In genomic region chr11:52374340-52374739, GRCm38 (mm10) we compare ENCODE assay signal across 9 mouse cellular contexts. TPM values are rescaled to one million over a fixed set of nuclear protein-coding genes. Genes with fewer than 3 reads are reported as not detected.
DNase-seq lines count a peak whose midpoint lies in the region; ATAC-seq lines count a peak whose summit lies in the region.
"Had no signal": no experiment of that assay in that cellular context is flagged by ENCODE, and none has a peak within 500 bp of the region (broad histone marks: within the 10 kb centered on the region; RNA-seq: fewer than 3 reads in every experiment).

No protein-coding gene starts in this region.

- no peak overlapping the region for H3K27ac ChIP-seq in limb, embryonic 10.5 days
- no peak overlapping the region for H3K27ac ChIP-seq in neural tube, embryonic 12.5 days
- H3K27ac ChIP-seq: limb, embryonic 13.5 days had no signal

- WGBS in limb, embryonic 10.5 days, result 57% methylated on average over 6 of the region's 6 CpGs
- WGBS in neural tube, embryonic 12.5 days, result 59% methylated on average over 6 of the region's 6 CpGs

- H3K4me3 ChIP-seq in limb, embryonic 10.5 days, result no peak overlapping the region
- no peak overlapping the region for H3K4me3 ChIP-seq in neural tube, embryonic 12.5 days
- H3K4me3 ChIP-seq: limb, embryonic 13.5 days had no signal

- H3K4me2 ChIP-seq in neural tube, embryonic 12.5 days (replicated peaks), result no peak overlapping the region
- H3K4me2 ChIP-seq: limb, embryonic 13.5 days had no signal

- H3K36me3 ChIP-seq in limb, embryonic 10.5 days, result peaks cover 52% of the 10 kb centered on the region
- H3K36me3 ChIP-seq in neural tube, embryonic 12.5 days, result peaks cover 30% of the 10 kb centered on the region

- no peaks in the 10 kb centered on the region for H3K27me3 ChIP-seq in limb, embryonic 10.5 days (ENCODE audit: low read depth, poor library complexity, severe bottlenecking)
- H3K27me3 ChIP-seq in neural tube, embryonic 12.5 days (replicated peaks), result no peaks in the 10 kb centered on the region
- H3K27me3 ChIP-seq: limb, embryonic 13.5 days had no signal

- 0 out of 2 replicates have a peak, but pooled peaks have one; percentile 28 for ATAC-seq in frontal cortex, adult (ENCODE audit: low TSS enrichment)
- peak; percentile 33; the same call in 1 of the 2 replicates for ATAC-seq in neural tube, embryonic 12.5 days (ENCODE audit: low FRiP score, low read depth)

- DNase-seq in frontal cortex, postnatal 14 days (ENCODE audit: low spot score in 2 of 2), result no peak
- peak; percentile 43 to 54 for DNase-seq in CD8-positive naive resting alpha-beta T cell, adult 2 months (ENCODE audit: low read depth in 2 of 2, low spot score in 2 of 2)
- DNase-seq in c-Kit-positive CD71-positive TER-119-negative erythroid progenitor cells, embryonic 14.5 days (ENCODE audit: low read depth), result peak; percentile 42
- peak; percentile 68 to 79 for DNase-seq in heart, adult 9 months (ENCODE audit: low spot score in 2 of 2)
- DNase-seq in limb, embryonic 10.5 days (ENCODE audit: low spot score), result peak; percentile 64
- peak; percentile 30 to 50 for DNase-seq in thymus, adult 18-20 months

- H3K4me1 ChIP-seq in limb, embryonic 10.5 days, result 0 out of 2 replicates have a peak, but pooled peaks cover 5% of the 10 kb centered on the region
- peaks cover 12% of the 10 kb centered on the region for H3K4me1 ChIP-seq in neural tube, embryonic 12.5 days

- H3K9me3 ChIP-seq in limb, embryonic 10.5 days (replicated peaks), result no peaks in the 10 kb centered on the region
- no peaks in the 10 kb centered on the region for H3K9me3 ChIP-seq in neural tube, embryonic 12.5 days
- H3K9me3 ChIP-seq: limb, embryonic 13.5 days had no signal

- H3K9ac ChIP-seq in neural tube, embryonic 12.5 days, result no peak overlapping the region
- H3K9ac ChIP-seq: limb, embryonic 13.5 days had no signal

RNA-seq across cellular contexts. Expression of gene Vdac1, which starts 13.7 kb away (rescaled TPM):
- 203 and 211 TPM in 2 replicates for polyA plus RNA-seq in limb, embryonic 10.5 days (2016; fragmentation: Nextera tagmentation; extraction: Ambion mirVana)
- polyA plus RNA-seq in neural tube, embryonic 12.5 days (2016; fragmentation: Nextera tagmentation; extraction: Ambion mirVana), result 221 and 251 TPM in 2 replicates

RNA-seq across cellular contexts. Expression of gene 9530068E07Rik, which starts 21.9 kb away (rescaled TPM):
- polyA plus RNA-seq in limb, embryonic 10.5 days (2016; fragmentation: Nextera tagmentation; extraction: Ambion mirVana), result 157 and 163 TPM in 2 replicates
- 151 and 153 TPM in 2 replicates for polyA plus RNA-seq in neural tube, embryonic 12.5 days (2016; fragmentation: Nextera tagmentation; extraction: Ambion mirVana)

Comparison
In these comparisons a context has a peak if more than half of its experiments do, and no peak if none do; other contexts are left out.
1. DNase-seq: peak in CD8-positive naive resting alpha-beta T cell, adult 2 months (2 of 2), c-Kit-positive CD71-positive TER-119-negative erythroid progenitor cells, embryonic 14.5 days (single experiment), heart, adult 9 months (2 of 2), limb, embryonic 10.5 days (single experiment) and thymus, adult 18-20 months (2 of 2); none in frontal cortex, postnatal 14 days (0 of 2).